Mouse (Mus musculus) CH12.LX (cell line): ENCODE results near the gene Socs5.

Experiments
- CHD2 ChIP-seq: IDR thresholded peaks from 2 replicates; pipeline ENCODE4 v1.6.1; 2011; ENCODE audit warnings: low read length, improper control_type of control experiment
- CTCF ChIP-seq, 2 experiments: IDR thresholded peaks in 1 of 2; conservative IDR thresholded peaks in 1 of 2; 2 replicates each; pipeline ENCODE4 v1.5.1; 2011 to 2012; ENCODE audit warnings: low read depth in 2 of 2, low read length in 2 of 2, improper control_type of control experiment in 1 of 2, inconsistent platforms in 1 of 2, mild to moderate bottlenecking in 1 of 2, moderate library complexity in 1 of 2
- EP300 ChIP-seq: IDR thresholded peaks from 2 replicates; pipeline ENCODE4 v1.6.1; 2011; ENCODE audit warnings: low read length, improper control_type of control experiment
- ETS1 ChIP-seq: conservative IDR thresholded peaks from 2 replicates; pipeline ENCODE4 v1.6.1; 2012; ENCODE audit warnings: low read depth, mild to moderate bottlenecking, inconsistent platforms, low read length, improper control_type of control experiment, moderate library complexity
- KAT2A ChIP-seq: IDR thresholded peaks from 2 replicates; pipeline ENCODE4 v1.6.1; 2012; ENCODE audit warnings: low read length, improper control_type of control experiment, inconsistent platforms; ENCODE audit not compliant: insufficient replicate concordance
- POLR2A ChIP-seq: IDR thresholded peaks from 2 replicates; pipeline ENCODE4 v1.6.1; 2011; ENCODE audit warnings: low read depth, mild to moderate bottlenecking, improper control_type of control experiment, low read length
- POLR2AphosphoS2 ChIP-seq: IDR thresholded peaks from 2 replicates; pipeline ENCODE4 v1.6.1; 2011; ENCODE audit warnings: low read depth, low read length, improper control_type of control experiment
- SIN3A ChIP-seq: IDR thresholded peaks from 2 replicates; pipeline ENCODE4 v1.6.1; 2012; ENCODE audit warnings: low read length, improper control_type of control experiment, inconsistent platforms
- USF2 ChIP-seq: conservative IDR thresholded peaks from 2 replicates; pipeline ENCODE4 v1.6.1; 2011; ENCODE audit warnings: low read depth, low read length, improper control_type of control experiment
- ZKSCAN1 ChIP-seq: IDR thresholded peaks from 2 replicates; pipeline ENCODE4 v1.6.1; 2012; ENCODE audit warnings: low read depth, inconsistent platforms, low read length, improper control_type of control experiment, borderline replicate concordance
- ZNF384 ChIP-seq: IDR thresholded peaks from 2 replicates; pipeline ENCODE4 v1.6.1; 2012; ENCODE audit warnings: low read depth, low read length, improper control_type of control experiment, inconsistent platforms

- no peak for TF ChIP-seq POLR2AphosphoS2
- TF ChIP-seq ZNF384, result no peak
- no peak for TF ChIP-seq USF2
- TF ChIP-seq SIN3A, result no peak
- TF ChIP-seq CHD2, result no peak
- no peak for TF ChIP-seq EP300
- TF ChIP-seq POLR2A, result no peak
- no peak for TF ChIP-seq CTCF (conservative IDR thresholded peaks at IDR 0.05 in 1 of 2, IDR thresholded peaks at IDR 0.05 in 1 of 2; ENCODE audit: low read depth in 2 of 2, low read length in 2 of 2)
- no peak for TF ChIP-seq ETS1
- TF ChIP-seq ZKSCAN1, result no peak
- TF ChIP-seq KAT2A, result no peak
Measured at GRCm38 (mm10) chr17:87152984-87153383, 45.5 kb downstream of the Socs5 start.
